Mouse (Mus musculus) kidney, postnatal 10 days (tissue): ENCODE results near the gene Glis3.

Source experiments
- DNase-seq: peaks from one replicate; pipeline ENCODE4 v3.0.0; 2021; ENCODE audit warnings: mixed read lengths

Glis3 gene

DNA sequence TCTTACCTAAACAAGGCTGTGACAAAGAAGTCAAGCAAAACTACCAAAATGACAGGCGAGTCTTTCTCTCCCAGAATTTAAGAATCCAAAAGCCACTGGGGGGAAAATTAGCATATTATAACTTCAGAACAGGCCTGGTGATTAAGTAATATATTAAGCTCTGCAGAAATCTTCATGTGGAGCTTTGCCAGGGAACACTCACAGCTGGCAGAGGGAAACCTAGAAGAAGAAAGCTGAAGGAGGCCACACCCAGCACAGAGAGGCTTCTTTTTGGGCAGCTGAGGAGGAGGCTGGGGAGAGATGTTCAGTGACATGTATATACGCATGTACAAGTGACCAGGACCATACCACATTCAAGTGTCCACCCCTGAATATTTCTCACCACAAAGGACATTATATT, 304.1 kb downstream of the Glis3 start:
- DNase-seq = no peak

GRCm38 (mm10) chr19:28374524-28374923, 305.4 kb downstream of the Glis3 start:
- no peak for DNase-seq

DNA sequence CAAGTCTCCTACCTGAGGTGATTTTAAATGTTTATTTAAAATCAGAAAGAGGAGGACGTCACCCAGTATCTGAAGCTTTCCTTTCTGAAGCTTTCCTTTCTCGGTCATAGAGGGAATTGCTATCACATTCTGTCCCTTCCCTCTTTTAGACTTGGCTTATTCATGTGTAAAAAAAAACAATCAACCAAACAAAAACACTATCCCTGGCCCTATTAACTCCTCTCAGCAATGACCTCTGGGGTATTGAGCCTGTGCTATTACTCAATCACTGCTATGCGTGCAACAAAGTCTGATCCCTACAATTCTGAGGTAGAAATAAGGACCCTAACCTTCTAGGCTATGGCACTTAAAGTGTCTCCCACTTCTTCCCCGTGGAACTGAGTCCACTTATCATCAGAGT, 311.7 kb downstream of the Glis3 start:
- DNase-seq = no peak

GRCm38 (mm10) chr19:28367274-28367673, 312.6 kb downstream of the Glis3 start:
- DNase-seq = no peak

- DNase-seq = no peak
Measured at GRCm38 (mm10) chr19:28366766-28367165, 313.1 kb downstream of the Glis3 start.

DNA sequence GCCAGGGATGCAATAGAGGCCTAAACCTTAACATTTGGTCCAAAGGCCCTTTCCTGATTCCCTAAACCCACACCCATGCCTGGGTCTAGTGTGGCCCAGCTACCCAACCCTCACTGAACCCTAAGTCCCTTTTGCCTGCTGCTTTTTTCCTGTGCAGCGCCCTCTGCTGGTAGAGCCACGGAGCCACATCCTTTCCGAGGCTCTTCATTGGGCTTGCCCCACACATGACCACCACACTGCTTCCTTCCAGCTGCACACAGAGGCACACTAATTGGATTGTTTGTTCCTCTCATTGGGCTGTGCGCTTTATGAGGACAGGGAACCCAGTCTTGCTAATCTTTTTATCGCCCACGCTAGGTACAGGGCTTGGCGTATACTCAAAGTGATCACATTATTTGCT, 314.0 kb downstream of the Glis3 start:
- DNase-seq = peak; percentile 32

DNA sequence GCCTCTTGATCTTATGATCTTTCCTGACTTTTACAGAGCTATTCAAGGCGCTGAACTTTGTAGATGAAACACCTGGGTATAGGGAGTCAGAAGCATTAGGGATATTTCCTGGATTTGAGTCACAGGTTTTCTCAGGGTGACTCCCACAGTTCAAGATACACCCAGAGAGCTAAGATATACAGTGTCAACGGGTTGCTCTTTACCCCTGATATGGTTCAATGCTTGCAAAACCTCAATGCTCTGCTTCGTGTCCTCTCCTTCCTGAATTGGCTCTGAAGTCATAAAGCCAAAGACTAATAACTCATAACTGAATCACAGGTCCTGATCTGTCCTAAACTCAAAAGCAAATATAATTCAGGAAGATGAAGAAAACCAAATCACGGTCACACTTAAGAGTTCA, 319.0 kb downstream of the Glis3 start:
- no peak for DNase-seq

DNA sequence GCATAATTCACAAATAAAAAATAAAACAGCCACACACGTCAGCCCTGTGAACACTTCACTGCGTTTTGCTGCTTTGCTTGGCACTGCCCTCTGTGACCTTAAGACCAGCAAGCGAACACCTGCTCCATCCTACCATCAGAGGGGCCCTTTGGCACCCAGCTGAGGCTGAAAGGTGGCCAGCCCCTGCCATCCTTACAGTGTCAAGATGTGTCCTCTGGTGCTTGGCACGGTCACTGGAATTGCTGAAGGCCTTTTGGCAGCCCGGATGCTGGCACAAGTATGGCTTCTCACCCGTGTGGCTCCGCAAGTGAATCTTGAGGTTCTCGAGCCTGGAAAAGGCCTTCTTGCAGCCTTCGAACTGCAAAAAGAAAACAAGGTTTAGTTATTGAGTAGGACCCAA, 322.3 kb downstream of the Glis3 start:
- no peak for DNase-seq

DNA sequence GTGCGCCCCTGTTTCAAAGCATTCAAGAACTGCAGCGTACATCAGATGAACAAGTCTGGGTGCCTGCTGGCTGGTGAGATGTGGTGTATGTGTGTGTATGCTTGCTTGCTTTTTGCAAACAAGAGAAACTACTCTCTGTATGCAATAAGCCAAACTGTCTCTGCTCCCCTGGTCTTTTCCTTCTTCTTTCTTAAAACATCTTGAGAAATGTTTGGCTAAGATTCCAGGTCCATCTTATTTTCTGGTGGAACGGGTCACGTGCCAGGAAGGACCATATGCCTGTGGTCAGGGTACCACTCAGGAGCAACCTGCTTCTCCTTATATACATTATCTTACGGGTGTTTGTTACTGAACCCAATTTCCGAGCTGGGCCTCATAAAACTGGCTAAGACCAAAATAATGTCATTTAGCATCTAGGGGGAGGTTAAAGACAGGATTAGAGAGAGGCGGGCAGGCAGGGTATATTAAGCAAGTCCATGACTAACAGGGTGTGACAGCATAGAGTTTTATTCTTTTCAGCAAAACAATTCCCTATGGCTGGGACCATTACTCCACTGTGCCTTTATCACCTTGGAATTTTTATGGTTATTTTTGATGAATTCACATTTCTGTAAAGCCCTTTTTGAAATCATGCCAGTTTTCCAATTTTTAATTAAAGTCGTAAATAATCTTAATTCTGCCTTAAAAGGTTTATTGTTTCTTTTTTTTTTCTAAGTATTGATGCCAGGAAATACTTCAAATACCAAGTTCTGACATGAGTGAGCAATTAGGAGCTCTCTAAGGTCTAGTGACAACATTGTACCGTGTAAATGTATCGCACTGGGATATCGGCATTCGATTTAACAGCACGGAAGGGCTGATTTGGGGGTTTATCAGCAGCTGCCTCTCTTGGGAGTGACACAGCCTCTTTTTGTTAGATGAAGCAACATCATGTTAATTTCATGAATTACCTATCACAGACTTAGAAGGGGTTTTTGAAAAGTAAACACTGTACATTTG, 328.5 kb downstream of the Glis3 start:
- no peak for DNase-seq

DNA sequence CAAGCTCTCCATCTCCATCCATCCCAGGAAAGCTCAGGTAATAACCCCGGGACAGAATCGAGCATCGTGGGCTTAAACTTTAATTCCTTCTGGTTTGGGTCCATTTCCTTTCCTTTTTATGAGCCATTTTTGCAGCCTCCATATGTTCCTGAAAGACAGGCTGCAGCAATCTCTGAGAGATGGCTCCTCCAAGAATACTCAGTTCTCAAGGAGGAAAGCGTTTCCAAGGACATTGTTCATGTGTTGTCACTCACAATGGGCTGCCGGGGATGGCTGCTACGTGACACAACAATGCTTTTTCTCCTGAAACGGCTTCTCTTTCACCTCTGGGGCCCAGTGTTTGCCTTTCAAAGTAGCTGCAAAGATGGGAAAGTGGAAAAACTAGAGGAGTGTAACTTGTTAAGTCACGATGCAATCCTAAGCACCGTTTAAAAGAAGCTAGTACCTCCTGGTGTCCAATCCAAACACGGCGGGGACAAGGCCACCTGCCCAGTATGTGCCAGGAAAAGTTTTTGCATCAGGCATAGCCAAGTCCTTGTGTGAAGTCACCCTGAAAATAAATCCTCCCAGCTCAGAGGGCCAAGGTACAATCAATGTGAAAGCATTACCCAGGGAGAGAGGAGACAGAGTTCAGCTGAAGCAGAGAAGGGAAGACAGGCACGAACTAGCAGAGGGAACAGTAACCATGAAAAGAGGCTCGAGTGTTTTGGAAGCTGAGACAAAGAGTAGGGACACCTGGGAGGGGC, 332.6 kb downstream of the Glis3 start:
- DNase-seq = peak; percentile 31

GRCm38 (mm10) chr19:28343640-28344039, 336.2 kb downstream of the Glis3 start:
- no peak for DNase-seq

DNA sequence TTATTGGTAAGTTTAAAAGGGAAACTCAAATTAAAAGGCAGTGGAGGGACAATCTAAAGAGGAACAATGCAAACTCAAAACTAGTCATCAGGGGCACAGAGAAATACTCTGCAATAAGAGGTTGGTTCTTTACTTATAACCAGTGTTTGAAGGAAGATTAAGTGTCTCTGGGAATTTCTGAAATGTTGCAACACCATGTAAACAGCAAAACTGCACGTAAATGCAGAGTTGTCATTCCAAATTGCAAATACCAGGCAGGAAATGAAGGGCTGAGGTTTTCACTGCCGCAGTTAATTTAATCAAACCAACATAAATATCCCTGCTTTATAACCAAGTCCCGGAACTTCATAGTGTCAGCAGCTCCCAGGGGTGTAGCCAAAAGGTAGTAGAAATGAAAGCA, 342.3 kb downstream of the Glis3 start:
- DNase-seq = no peak

GRCm38 (mm10) chr19:28336651-28337510, 343.0 kb downstream of the Glis3 start:
- DNase-seq = no peak

DNA sequence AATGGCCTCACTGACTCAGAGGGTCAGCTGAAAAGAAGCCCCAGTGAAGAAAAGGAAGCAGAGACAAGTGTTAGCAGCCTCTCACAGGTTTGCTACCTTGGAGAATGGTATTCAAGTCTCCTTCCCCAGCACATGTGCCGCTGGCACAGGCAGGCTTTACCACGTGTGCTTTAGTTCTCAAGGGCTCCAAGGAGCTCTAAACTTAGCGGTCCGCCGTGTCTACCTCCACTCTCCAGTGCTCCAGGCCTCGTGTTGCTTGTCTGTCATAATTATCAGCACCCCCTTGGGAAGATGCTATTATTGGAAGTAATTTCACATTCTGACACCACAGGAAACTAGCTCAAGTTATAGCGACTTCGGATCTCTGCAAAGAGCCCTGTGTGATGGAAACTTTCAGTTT, 344.0 kb downstream of the Glis3 start:
- no peak for DNase-seq

DNA sequence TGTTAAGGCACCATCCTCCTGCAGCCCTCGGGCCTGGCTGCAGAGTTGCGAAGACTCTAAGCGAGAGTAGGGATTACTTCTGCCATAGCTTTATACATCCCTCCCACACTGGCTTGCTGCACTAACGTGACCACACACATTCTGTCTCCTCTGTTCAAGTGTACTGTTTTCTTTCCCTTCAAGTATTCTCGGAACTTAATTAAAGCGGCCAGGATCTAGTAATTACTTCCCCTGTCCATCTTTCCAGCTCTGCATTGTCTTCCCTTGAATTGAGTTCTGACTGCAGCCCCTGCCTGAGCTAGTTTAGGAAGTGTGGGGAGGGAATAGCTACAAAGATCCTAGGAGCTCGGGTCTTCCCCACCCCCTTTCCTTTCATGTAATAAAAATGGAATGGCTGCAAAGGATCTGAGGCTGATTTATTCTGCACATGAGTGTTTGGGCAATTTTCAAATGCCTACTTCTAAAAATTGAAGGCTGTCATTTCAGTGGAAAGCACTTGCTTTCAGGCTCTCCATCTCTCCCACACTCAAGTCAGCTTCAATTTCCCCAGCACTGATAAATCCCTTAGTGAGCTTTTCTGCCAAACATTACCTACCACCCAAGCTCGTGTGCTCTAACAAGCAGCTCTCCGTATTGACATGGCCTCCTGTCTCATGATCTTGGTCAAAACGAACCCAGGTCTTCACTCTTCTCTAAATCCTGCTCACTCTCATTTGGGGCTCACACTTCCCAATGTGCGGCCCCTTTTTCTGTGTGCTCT, 346.7 kb downstream of the Glis3 start:
- no peak for DNase-seq

GRCm38 (mm10) chr19:28328444-28329110, 351.3 kb downstream of the Glis3 start:
- DNase-seq = peak; percentile 19

DNA sequence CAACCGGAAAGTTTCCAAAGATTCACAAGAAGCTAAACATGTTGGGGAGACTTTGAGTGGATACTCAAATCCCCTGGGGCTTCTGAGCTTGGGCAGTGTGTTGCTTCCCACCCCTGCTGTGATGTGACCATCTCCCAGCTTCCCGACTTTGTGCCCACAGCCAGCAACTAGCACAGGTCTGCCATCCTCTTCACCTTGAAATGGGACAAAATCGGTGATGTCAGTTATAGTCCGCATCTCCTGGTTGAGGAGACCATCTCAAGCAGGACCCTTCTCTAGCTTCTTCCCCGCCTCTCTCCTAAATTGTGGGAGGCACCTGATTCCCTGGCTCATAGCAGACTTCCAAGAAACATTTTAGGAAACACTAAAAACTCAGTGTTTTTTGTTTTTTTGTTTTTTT, 352.3 kb downstream of the Glis3 start:
- no peak for DNase-seq

GRCm38 (mm10) chr19:28306036-28306435, 373.8 kb downstream of the Glis3 start:
- no peak for DNase-seq

DNA sequence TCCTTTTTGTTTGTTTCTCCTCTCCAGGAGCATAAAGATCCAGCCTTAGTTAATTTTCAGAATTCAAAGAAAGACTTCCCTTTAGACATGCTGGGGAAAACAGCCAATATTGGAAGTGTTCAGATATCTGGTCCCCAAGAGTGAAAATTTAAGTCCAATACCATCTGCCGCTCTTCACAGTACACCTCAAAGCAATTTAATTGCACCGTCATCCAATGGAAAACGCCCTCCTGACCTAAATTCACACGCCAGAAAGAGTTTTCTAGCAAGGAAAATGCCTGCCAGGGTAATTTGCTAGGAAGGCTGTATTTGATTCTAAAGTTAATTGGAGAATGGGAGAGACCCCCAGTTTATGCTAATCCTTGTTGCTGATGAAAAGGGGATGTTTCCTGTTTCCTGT, 374.4 kb downstream of the Glis3 start:
- no peak for DNase-seq

DNA sequence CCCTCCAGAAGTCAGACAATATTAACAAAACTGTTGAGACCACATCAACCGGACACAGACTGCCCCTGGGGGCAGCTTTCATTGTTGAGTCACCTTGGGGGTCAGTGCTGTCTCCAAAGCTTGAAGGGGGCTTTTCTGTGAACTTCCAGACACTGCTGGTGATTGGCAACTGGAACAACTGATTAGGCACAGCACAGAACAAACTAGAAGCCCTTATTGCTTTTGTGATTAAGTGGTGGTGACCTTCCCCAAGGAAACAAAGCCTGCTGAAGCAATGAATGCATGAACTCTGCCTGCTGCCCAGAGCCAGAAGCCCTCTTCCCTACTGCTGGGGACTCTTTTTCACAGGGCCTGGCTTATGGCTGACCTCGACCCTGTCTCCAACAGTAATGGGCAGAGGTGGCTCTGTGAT, 377.0 kb downstream of the Glis3 start:
- DNase-seq = no peak

GRCm38 (mm10) chr19:28300226-28300625, 379.7 kb downstream of the Glis3 start:
- no peak for DNase-seq
